Mouse (Mus musculus): ENCODE results near the gene Eral1. TPM values are rescaled to one million over a fixed set of nuclear protein-coding genes. Genes with fewer than 3 reads are reported as not detected.

Gene Eral1
- polyA plus RNA-seq (2015; fragmentation: Nextera tagmentation; extraction: Ambion mirVana) = 26.5 and 30.6 TPM in 2 replicates

GRCm38 (mm10) chr11:78079961-78080921 is at the start of gene Eral1:
Gene Eral1 (minus strand): TSS chr11:78080383.
- ATAC-seq (ENCODE audit: insufficient read depth, low FRiP score, low read depth) = peak; percentile 93
- Histone ChIP-seq H3K36me3 (peaks cover 16% of the 10 kb centered on the region), H3K9ac (peak within 1 kb of the TSS; percentile 55), H3K4me2 (peak within 1 kb of the TSS; percentile 66), H3K4me3 (replicated peaks) (peak within 1 kb of the TSS; percentile 87), H3K4me1 (peaks cover 3% of the 10 kb centered on the region; the same call in 1 of the 2 replicates), H3K27ac (peak within 1 kb of the TSS; percentile 78), H3K27me3 (replicated peaks) (no peaks in the 10 kb centered on the region), H3K9me3 (no peaks in the 10 kb centered on the region)
- 1% methylated on average over 42 of the region's 42 CpGs for WGBS

GRCm38 (mm10) chr11:78129458-78129857 is 49.3 kb upstream of the Eral1 start:
- H3K4me2 ChIP-seq = no peak overlapping the region
- H3K9me3 ChIP-seq = no peaks in the 10 kb centered on the region
- H3K27me3 ChIP-seq (replicated peaks) = no peaks in the 10 kb centered on the region
- no peak overlapping the region for H3K27ac ChIP-seq
- H3K9ac ChIP-seq = no peak overlapping the region
- ATAC-seq (ENCODE audit: insufficient read depth, low FRiP score, low read depth) = no peak
- no peak overlapping the region for H3K4me3 ChIP-seq (replicated peaks)
- 71% methylated on average over 8 of the region's 8 CpGs for WGBS
- no peaks in the 10 kb centered on the region for H3K4me1 ChIP-seq
- H3K36me3 ChIP-seq = no peaks in the 10 kb centered on the region

- H3K36me3 ChIP-seq = no peaks in the 10 kb centered on the region
- no peak overlapping the region for H3K4me3 ChIP-seq (replicated peaks)
- no peak for ATAC-seq (ENCODE audit: insufficient read depth, low FRiP score, low read depth)
- H3K9me3 ChIP-seq = no peaks in the 10 kb centered on the region
- no peak overlapping the region for H3K4me2 ChIP-seq
- no peak overlapping the region for H3K9ac ChIP-seq
- no peaks in the 10 kb centered on the region for H3K4me1 ChIP-seq
- WGBS = 72% methylated on average over 4 of the region's 4 CpGs
- no peak overlapping the region for H3K27ac ChIP-seq
- no peaks in the 10 kb centered on the region for H3K27me3 ChIP-seq (replicated peaks)
These were observed 46.6 kb upstream of the Eral1 start for GRCm38 (mm10) chr11:78126739-78127138.

- H3K4me1 ChIP-seq = no peaks in the 10 kb centered on the region
- ATAC-seq (ENCODE audit: insufficient read depth, low FRiP score, low read depth) = no peak
- H3K9me3 ChIP-seq = no peaks in the 10 kb centered on the region
- no peaks in the 10 kb centered on the region for H3K36me3 ChIP-seq
- H3K4me3 ChIP-seq (replicated peaks) = no peak overlapping the region
- H3K27ac ChIP-seq = no peak overlapping the region
- H3K9ac ChIP-seq = no peak overlapping the region
- WGBS = 64% methylated on average over 6 of the region's 6 CpGs
- no peaks in the 10 kb centered on the region for H3K27me3 ChIP-seq (replicated peaks)
- no peak overlapping the region for H3K4me2 ChIP-seq
These were observed 45.5 kb upstream of the Eral1 start for GRCm38 (mm10) chr11:78125691-78126090.

GRCm38 (mm10) chr11:78123782-78124181 is 43.6 kb upstream of the Eral1 start:
- Histone ChIP-seq H3K27me3 (replicated peaks) (no peaks in the 10 kb centered on the region), H3K27ac (no peak overlapping the region), H3K36me3 (no peaks in the 10 kb centered on the region), H3K9ac (no peak overlapping the region), H3K4me1 (no peaks in the 10 kb centered on the region), H3K4me3 (replicated peaks) (no peak overlapping the region), H3K4me2 (no peak overlapping the region), H3K9me3 (no peaks in the 10 kb centered on the region)
- ATAC-seq (ENCODE audit: insufficient read depth, low FRiP score, low read depth) = no peak

- Histone ChIP-seq H3K27ac (no peak overlapping the region), H3K9ac (no peak overlapping the region), H3K27me3 (replicated peaks) (no peaks in the 10 kb centered on the region), H3K4me3 (replicated peaks) (no peak overlapping the region), H3K9me3 (no peaks in the 10 kb centered on the region), H3K36me3 (no peaks in the 10 kb centered on the region), H3K4me2 (no peak overlapping the region), H3K4me1 (no peaks in the 10 kb centered on the region)
- ATAC-seq (ENCODE audit: insufficient read depth, low FRiP score, low read depth) = no peak
- 76% methylated on average over 4 of the region's 4 CpGs for whole genome bisulfite sequencing
These were observed 42.6 kb upstream of the Eral1 start for GRCm38 (mm10) chr11:78122815-78123214.

- ATAC-seq (ENCODE audit: insufficient read depth, low FRiP score, low read depth) = no peak
- Histone ChIP-seq H3K9me3 (no peaks in the 10 kb centered on the region), H3K4me3 (replicated peaks) (no peak overlapping the region), H3K9ac (no peak overlapping the region), H3K36me3 (no peaks in the 10 kb centered on the region), H3K4me2 (no peak overlapping the region), H3K27ac (no peak overlapping the region), H3K4me1 (no peaks in the 10 kb centered on the region), H3K27me3 (replicated peaks) (no peaks in the 10 kb centered on the region)
- 37% methylated on average over 5 of the region's 5 CpGs for WGBS
These were observed 41.0 kb upstream of the Eral1 start for GRCm38 (mm10) chr11:78121176-78121575.

- H3K27me3 ChIP-seq (replicated peaks) = no peaks in the 10 kb centered on the region
- H3K9me3 ChIP-seq = no peaks in the 10 kb centered on the region
- H3K36me3 ChIP-seq = no peaks in the 10 kb centered on the region
- WGBS = 68% methylated on average over 8 of the region's 8 CpGs
- peaks cover 2% of the 10 kb centered on the region; the same call in 1 of the 2 replicates for H3K4me1 ChIP-seq
- H3K27ac ChIP-seq = no peak overlapping the region
- no peak overlapping the region for H3K4me2 ChIP-seq
- no peak overlapping the region for H3K9ac ChIP-seq
- H3K4me3 ChIP-seq (replicated peaks) = no peak overlapping the region
- ATAC-seq (ENCODE audit: insufficient read depth, low FRiP score, low read depth) = no peak
These were observed 39.7 kb upstream of the Eral1 start for GRCm38 (mm10) chr11:78119898-78120297.

- Histone ChIP-seq H3K36me3 (no peaks in the 10 kb centered on the region), H3K9me3 (no peaks in the 10 kb centered on the region), H3K9ac (no peak overlapping the region), H3K4me3 (replicated peaks) (no peak overlapping the region), H3K27me3 (replicated peaks) (no peaks in the 10 kb centered on the region), H3K27ac (no peak overlapping the region), H3K4me2 (no peak overlapping the region), H3K4me1 (peaks cover 9% of the 10 kb centered on the region; the same call in 1 of the 2 replicates)
- no peak for ATAC-seq (ENCODE audit: insufficient read depth, low FRiP score, low read depth)
These were observed 38.3 kb upstream of the Eral1 start for GRCm38 (mm10) chr11:78118467-78118866.

- ATAC-seq (ENCODE audit: insufficient read depth, low FRiP score, low read depth) = no peak
- no peaks in the 10 kb centered on the region for H3K36me3 ChIP-seq
- peaks cover 9% of the 10 kb centered on the region; the same call in 1 of the 2 replicates for H3K4me1 ChIP-seq
- H3K27me3 ChIP-seq (replicated peaks) = no peaks in the 10 kb centered on the region
- peak overlapping the region; percentile 17; the same call in 1 of the 2 replicates for H3K27ac ChIP-seq
- peak overlapping the region; percentile 60 for H3K9ac ChIP-seq
- H3K4me2 ChIP-seq = peak overlapping the region; percentile 78
- H3K4me3 ChIP-seq (replicated peaks) = peak overlapping the region; percentile 66
- H3K9me3 ChIP-seq = no peaks in the 10 kb centered on the region
- 10% methylated on average over 5 of the region's 5 CpGs for WGBS
These were observed 35.9 kb upstream of the Eral1 start for GRCm38 (mm10) chr11:78116146-78116410.

- 1% methylated on average over 37 of the region's 37 CpGs for WGBS
These were observed 35.4 kb upstream of the Eral1 start for GRCm38 (mm10) chr11:78115367-78116145.

More at GRCm38 (mm10) chr11:78115367-78116145, 35.4 kb upstream of the Eral1 start:
- Histone ChIP-seq H3K27ac (peak overlapping the region; percentile 82), H3K36me3 (no peaks in the 10 kb centered on the region), H3K9ac (peak overlapping the region; percentile 60), H3K27me3 (replicated peaks) (no peaks in the 10 kb centered on the region), H3K4me1 (peaks cover 9% of the 10 kb centered on the region; the same call in 1 of the 2 replicates), H3K4me3 (replicated peaks) (peak overlapping the region; percentile 66), H3K9me3 (no peaks in the 10 kb centered on the region), H3K4me2 (peak overlapping the region; percentile 78)
- ATAC-seq (ENCODE audit: insufficient read depth, low FRiP score, low read depth) = peak; percentile 99

Measured in stomach, embryonic 15.5 days (tissue).